Mouse (Mus musculus) CH12.LX (cell line): ENCODE results near the gene Pdss2.

ENCODE experiments used
- CTCF ChIP-seq, 2 experiments: IDR thresholded peaks in 1 of 2; conservative IDR thresholded peaks in 1 of 2; 2 replicates each; pipeline ENCODE4 v1.5.1; 2011 to 2012; ENCODE audit warnings: low read depth in 2 of 2, low read length in 2 of 2, improper control_type of control experiment in 1 of 2, inconsistent platforms in 1 of 2, mild to moderate bottlenecking in 1 of 2, moderate library complexity in 1 of 2
- E2F4 ChIP-seq: IDR thresholded peaks from 2 replicates; pipeline ENCODE4 v1.6.1; 2011; ENCODE audit warnings: low read depth, low read length, improper control_type of control experiment; ENCODE audit not compliant: insufficient replicate concordance
- EP300 ChIP-seq: IDR thresholded peaks from 2 replicates; pipeline ENCODE4 v1.6.1; 2011; ENCODE audit warnings: low read length, improper control_type of control experiment
- HCFC1 ChIP-seq: IDR thresholded peaks from 2 replicates; pipeline ENCODE4 v1.6.1; 2012; ENCODE audit warnings: low read depth, mild to moderate bottlenecking, inconsistent platforms, low read length, improper control_type of control experiment
- KAT2A ChIP-seq: IDR thresholded peaks from 2 replicates; pipeline ENCODE4 v1.6.1; 2012; ENCODE audit warnings: low read length, improper control_type of control experiment, inconsistent platforms; ENCODE audit not compliant: insufficient replicate concordance
- MAFK ChIP-seq: IDR thresholded peaks from 2 replicates; pipeline ENCODE4 v1.6.1; 2011; ENCODE audit warnings: low read length, improper control_type of control experiment; ENCODE audit not compliant: insufficient replicate concordance
- MAX ChIP-seq: IDR thresholded peaks from 2 replicates; pipeline ENCODE4 v1.6.1; 2011; ENCODE audit warnings: low read length, improper control_type of control experiment
- MAZ ChIP-seq: IDR thresholded peaks from 2 replicates; pipeline ENCODE4 v1.6.1; 2012; ENCODE audit warnings: low read depth, mild to moderate bottlenecking, inconsistent platforms, low read length, improper control_type of control experiment, moderate library complexity
- NELFE ChIP-seq: IDR thresholded peaks from 2 replicates; pipeline ENCODE4 v1.6.1; 2011; ENCODE audit warnings: low read depth, low read length, improper control_type of control experiment
- NRF1 ChIP-seq: IDR thresholded peaks from 2 replicates; pipeline ENCODE4 v1.6.1; 2014; ENCODE audit warnings: low read depth, mild to moderate bottlenecking, inconsistent platforms, low read length, improper control_type of control experiment, moderate library complexity
- POLR2A ChIP-seq: IDR thresholded peaks from 2 replicates; pipeline ENCODE4 v1.6.1; 2011; ENCODE audit warnings: low read depth, mild to moderate bottlenecking, improper control_type of control experiment, low read length
- SMC3 ChIP-seq: IDR thresholded peaks from 2 replicates; pipeline ENCODE4 v1.6.1; 2011; ENCODE audit warnings: low read depth, low read length, improper control_type of control experiment
- ZC3H11A ChIP-seq: IDR thresholded peaks from 2 replicates; pipeline ENCODE4 v1.6.1; 2012; ENCODE audit warnings: low read depth, mild to moderate bottlenecking, inconsistent platforms, low read length, improper control_type of control experiment
- ZMIZ1 ChIP-seq: IDR thresholded peaks from 2 replicates; pipeline ENCODE4 v1.6.1; 2012; ENCODE audit warnings: low read depth, mild to moderate bottlenecking, inconsistent platforms, low read length, improper control_type of control experiment

GRCm38 (mm10) chr10:43368611-43369010 is 147.3 kb downstream of the Pdss2 start:
- TF ChIP-seq ZMIZ1 (no peak), MAFK (no peak), CTCF (conservative IDR thresholded peaks at IDR 0.05 in 1 of 2, IDR thresholded peaks at IDR 0.05 in 1 of 2; ENCODE audit: low read depth in 2 of 2, low read length in 2 of 2) (no peak), MAZ (no peak), E2F4 (no peak), MAX (no peak), NRF1 (no peak), HCFC1 (no peak), KAT2A (no peak), EP300 (no peak), POLR2A (no peak), ZC3H11A (no peak), NELFE (no peak), SMC3 (no peak)
